Mouse (Mus musculus) heart, embryonic 13.5 days (tissue): Measurements from ENCODE around the gene Ankrd33b. TPM values are rescaled to one million over a fixed set of nuclear protein-coding genes. Genes with fewer than 3 reads are reported as not detected.

Experiments
- ATAC-seq: fragments of 200-750 bp; cut with Nextera tagmentation; 2 replicates; pipeline ENCODE4 v1.8.0; 2017; ENCODE audit warnings: moderate TSS enrichment; ENCODE audit not compliant: insufficient number of reproducible peaks, low FRiP score, low TSS enrichment; ENCODE audit errors: extremely low read depth
- H3K27ac ChIP-seq: fragments of 300-500 bp; sonication (generic); replicated peaks from 2 replicates; pipeline ENCODE4 v1.5.1; 2015; ENCODE audit warnings: moderate library complexity, mild to moderate bottlenecking, inconsistent platforms
- H3K27me3 ChIP-seq: fragments of 300-500 bp; sonication (generic); replicated peaks from 2 replicates; pipeline ENCODE4 v1.6.1; 2015; ENCODE audit warnings: mild to moderate bottlenecking, inconsistent platforms
- H3K36me3 ChIP-seq: fragments of 300-500 bp; sonication (generic); 2 replicates; pipeline ENCODE4 v1.6.1; 2015; ENCODE audit warnings: mild to moderate bottlenecking, inconsistent platforms
- H3K4me1 ChIP-seq: fragments of 300-500 bp; sonication (generic); 2 replicates; pipeline ENCODE4 v1.6.1; 2015; ENCODE audit warnings: inconsistent platforms
- H3K4me2 ChIP-seq: fragments of 300-500 bp; sonication (generic); 2 replicates; pipeline ENCODE4 v1.6.1; 2015; ENCODE audit warnings: inconsistent platforms, mild to moderate bottlenecking, moderate library complexity
- H3K4me3 ChIP-seq: fragments of 300-500 bp; sonication (generic); 2 replicates; pipeline ENCODE4 v1.5.1; 2015; ENCODE audit warnings: moderate library complexity, mild to moderate bottlenecking, inconsistent platforms
- H3K9ac ChIP-seq: fragments of 300-500 bp; sonication (generic); 2 replicates; pipeline ENCODE4 v1.6.1; 2015; ENCODE audit warnings: inconsistent platforms, mild to moderate bottlenecking, moderate library complexity
- H3K9me3 ChIP-seq: fragments of 300-500 bp; sonication (generic); 2 replicates; pipeline ENCODE4 v1.6.1; 2016; ENCODE audit warnings: inconsistent platforms
- WGBS: fragments of 180-500 bp; shearing (Covaris S2); methylation state at CpG from one replicate; pipeline ENCODE4 v1.1.7; 2015; ENCODE audit warnings: mixed read lengths; 5-methylcytosine and 5-hydroxymethylcytosine counted together
- polyA plus RNA-seq: library from polyadenylated mRNA; unstranded; fragments of >200 nt; fragmentation: Nextera tagmentation; extraction: Ambion mirVana; gene quantifications from 2 replicates; pipeline ENCODE4 v1.2.1, GENCODE M21; 2015

The Ankrd33b gene
- polyA plus RNA-seq, 1 experiment from 2014 or later = 2.1 TPM

GRCm38 (mm10) chr15:31366596-31367480 lies 688 bp downstream of the Ankrd33b start:
- Histone ChIP-seq H3K27ac (no peak overlapping the region), H3K4me1 (peaks cover 33% of the 10 kb centered on the region), H3K36me3 (no peaks in the 10 kb centered on the region), H3K27me3 (peaks cover 63% of the 10 kb centered on the region), H3K9me3 (no peaks in the 10 kb centered on the region), H3K9ac (peak overlapping the region; percentile 84), H3K4me2 (peak overlapping the region; percentile 100), H3K4me3 (peak overlapping the region; percentile 76)
- under 1% methylated on average over 72 of the region's 72 CpGs for WGBS
- ATAC-seq = no peak

- peaks cover 63% of the 10 kb centered on the region for H3K27me3 ChIP-seq
- peak overlapping the region; percentile 76 for H3K4me3 ChIP-seq
- H3K27ac ChIP-seq = no peak overlapping the region
- H3K4me1 ChIP-seq = peaks cover 33% of the 10 kb centered on the region
- peak overlapping the region; percentile 100 for H3K4me2 ChIP-seq
- H3K9ac ChIP-seq = peak overlapping the region; percentile 84
- H3K9me3 ChIP-seq = no peaks in the 10 kb centered on the region
- 3% methylated on average over 37 of the region's 37 CpGs for WGBS
- no peaks in the 10 kb centered on the region for H3K36me3 ChIP-seq
- ATAC-seq = no peak
These were observed 1.6 kb downstream of the Ankrd33b start for GRCm38 (mm10) chr15:31365720-31366591.

- peaks cover 33% of the 10 kb centered on the region for H3K4me1 ChIP-seq
- WGBS = 33% methylated on average over 11 of the region's 11 CpGs
These were observed 2.3 kb downstream of the Ankrd33b start for GRCm38 (mm10) chr15:31365041-31365719.

GRCm38 (mm10) chr15:31364396-31364795 lies 3.1 kb downstream of the Ankrd33b start:
- no peak for ATAC-seq
- H3K27ac ChIP-seq = no peak overlapping the region
- H3K4me1 ChIP-seq = peaks cover 31% of the 10 kb centered on the region
- no peak overlapping the region for H3K9ac ChIP-seq
- no peak overlapping the region for H3K4me2 ChIP-seq
- H3K9me3 ChIP-seq = no peaks in the 10 kb centered on the region
- no peaks in the 10 kb centered on the region for H3K36me3 ChIP-seq
- WGBS = 76% methylated on average over 6 of the region's 6 CpGs
- H3K4me3 ChIP-seq = no peak overlapping the region
- H3K27me3 ChIP-seq = peaks cover 55% of the 10 kb centered on the region

More at GRCm38 (mm10) chr15:31365041-31365719, 2.3 kb downstream of the Ankrd33b start:
- Histone ChIP-seq H3K4me2 (peak overlapping the region; percentile 100), H3K9me3 (no peaks in the 10 kb centered on the region), H3K27me3 (peaks cover 60% of the 10 kb centered on the region), H3K4me3 (peak overlapping the region; percentile 76), H3K27ac (no peak overlapping the region), H3K36me3 (no peaks in the 10 kb centered on the region), H3K9ac (peak overlapping the region; percentile 84)
- no peak for ATAC-seq

GRCm38 (mm10) chr15:31363981-31364361 lies 3.6 kb downstream of the Ankrd33b start:
- H3K4me1 ChIP-seq = peaks cover 27% of the 10 kb centered on the region
- no peak overlapping the region for H3K4me3 ChIP-seq
- H3K4me2 ChIP-seq = no peak overlapping the region
- no peaks in the 10 kb centered on the region for H3K9me3 ChIP-seq
- no peaks in the 10 kb centered on the region for H3K36me3 ChIP-seq
- H3K9ac ChIP-seq = no peak overlapping the region
- 78% methylated on average over 8 of the region's 8 CpGs for WGBS
- H3K27ac ChIP-seq = no peak overlapping the region
- ATAC-seq = no peak
- peaks cover 50% of the 10 kb centered on the region for H3K27me3 ChIP-seq

- no peak overlapping the region for H3K27ac ChIP-seq
- H3K9me3 ChIP-seq = no peaks in the 10 kb centered on the region
- H3K4me1 ChIP-seq = peaks cover 22% of the 10 kb centered on the region
- no peak overlapping the region for H3K4me3 ChIP-seq
- H3K4me2 ChIP-seq = no peak overlapping the region
- no peak for ATAC-seq
- WGBS = 76% methylated on average over 13 of the region's 13 CpGs
- H3K9ac ChIP-seq = no peak overlapping the region
- H3K36me3 ChIP-seq = no peaks in the 10 kb centered on the region
- H3K27me3 ChIP-seq = peaks cover 45% of the 10 kb centered on the region
These were observed 4.1 kb downstream of the Ankrd33b start for GRCm38 (mm10) chr15:31363241-31363980.

GRCm38 (mm10) chr15:31361259-31361853 lies 6.2 kb downstream of the Ankrd33b start:
- Histone ChIP-seq H3K9ac (no peak overlapping the region), H3K27ac (no peak overlapping the region), H3K36me3 (no peaks in the 10 kb centered on the region), H3K4me2 (no peak overlapping the region), H3K4me1 (peaks cover 8% of the 10 kb centered on the region; the same call in 1 of the 2 replicates), H3K27me3 (peaks cover 26% of the 10 kb centered on the region), H3K4me3 (no peak overlapping the region), H3K9me3 (no peaks in the 10 kb centered on the region)
- 76% methylated on average over 9 of the region's 9 CpGs for WGBS
- no peak for ATAC-seq

GRCm38 (mm10) chr15:31360593-31360992 lies 6.9 kb downstream of the Ankrd33b start:
- 76% methylated on average over 6 of the region's 6 CpGs for WGBS
- H3K27ac ChIP-seq = no peak overlapping the region
- no peak overlapping the region for H3K4me3 ChIP-seq
- H3K4me1 ChIP-seq = 0 out of 2 replicates have a peak, but pooled peaks cover under 1% of the 10 kb centered on the region
- no peak overlapping the region for H3K4me2 ChIP-seq
- H3K36me3 ChIP-seq = no peaks in the 10 kb centered on the region
- H3K27me3 ChIP-seq = peaks cover 19% of the 10 kb centered on the region
- no peaks in the 10 kb centered on the region for H3K9me3 ChIP-seq
- no peak overlapping the region for H3K9ac ChIP-seq
- ATAC-seq = no peak

GRCm38 (mm10) chr15:31359805-31360204 lies 7.7 kb downstream of the Ankrd33b start:
- Histone ChIP-seq H3K27ac (no peak overlapping the region), H3K9me3 (no peaks in the 10 kb centered on the region), H3K36me3 (no peaks in the 10 kb centered on the region), H3K4me1 (no peaks in the 10 kb centered on the region), H3K27me3 (peaks cover 12% of the 10 kb centered on the region), H3K9ac (no peak overlapping the region), H3K4me2 (no peak overlapping the region), H3K4me3 (no peak overlapping the region)
- 80% methylated on average over 6 of the region's 6 CpGs for WGBS
- ATAC-seq = no peak
